Mouse (Mus musculus) CH12.LX (cell line): Measurements from ENCODE around the gene Lsp1. TPM values are rescaled to one million over a fixed set of nuclear protein-coding genes. Genes with fewer than 3 reads are reported as not detected.

Source experiments
- DNase-seq: peaks from one replicate; pipeline ENCODE4 v3.0.0-alpha.2; 2013; ENCODE audit errors: extremely low read depth
- H3K27ac ChIP-seq: 2 replicates; pipeline ENCODE4 v1.5.1; 2012; ENCODE audit warnings: low read depth, mild to moderate bottlenecking, control low read depth, moderate library complexity; ENCODE audit not compliant: insufficient read depth
- H3K27me3 ChIP-seq: replicated peaks from 2 replicates; pipeline ENCODE3; 2012; ENCODE audit warnings: inconsistent platforms
- H3K36me3 ChIP-seq, 2 experiments: replicated peaks in 1 of 2; 2 replicates each; pipeline versions ENCODE3 to v1.6.1; 2012; ENCODE audit warnings: inconsistent platforms in 1 of 2, low read length in 1 of 2, mild to moderate bottlenecking in 1 of 2, mixed read lengths in 1 of 2, moderate library complexity in 1 of 2; ENCODE audit not compliant: control insufficient read depth in 1 of 2, insufficient read depth in 1 of 2
- H3K4me1 ChIP-seq, 2 experiments: 2 replicates each; pipeline ENCODE4 v1.6.1; 2012; ENCODE audit warnings: inconsistent platforms in 1 of 2, moderate library complexity in 1 of 2; ENCODE audit not compliant: insufficient read depth in 2 of 2, control insufficient read depth in 1 of 2
- H3K4me2 ChIP-seq: 2 replicates; pipeline ENCODE4 v1.6.1; 2012; ENCODE audit warnings: low read depth, mild to moderate bottlenecking, control low read depth; ENCODE audit not compliant: poor library complexity, insufficient read depth, severe bottlenecking
- H3K4me3 ChIP-seq, 3 experiments: fragments of 150-350 bp in 1 of 3; sonication (generic) in 1 of 3; replicated peaks in 1 of 3; 2 replicates each; pipeline versions ENCODE3 to v1.5.1; 2011 to 2012; ENCODE audit warnings: low read depth in 2 of 3, low read length in 2 of 3, mild to moderate bottlenecking in 2 of 3, moderate library complexity in 2 of 3, control low read depth in 1 of 3, improper control_type of control experiment in 1 of 3, inconsistent platforms in 1 of 3, mixed read lengths in 1 of 3; ENCODE audit not compliant: poor library complexity in 1 of 3
- H3K79me2 ChIP-seq: replicated peaks from 2 replicates; pipeline ENCODE4 v1.6.1; 2012; ENCODE audit warnings: mild to moderate bottlenecking, moderate library complexity; ENCODE audit not compliant: control insufficient read depth, poor library complexity, insufficient read depth, severe bottlenecking; ENCODE audit errors: extremely low read depth
- H3K9ac ChIP-seq: 2 replicates; pipeline ENCODE4 v1.6.1; 2012; ENCODE audit warnings: low read depth, mild to moderate bottlenecking, control low read depth, moderate library complexity; ENCODE audit not compliant: insufficient read depth
- H3K9me3 ChIP-seq: replicated peaks from 2 replicates; pipeline ENCODE3; 2012; ENCODE audit warnings: low read length, inconsistent platforms, mixed read lengths
- BHLHE40 ChIP-seq: IDR thresholded peaks from 2 replicates; pipeline ENCODE4 v1.6.1; 2011; ENCODE audit warnings: mild to moderate bottlenecking, low read depth, low read length, improper control_type of control experiment
- CHD1 ChIP-seq: IDR thresholded peaks from 2 replicates; pipeline ENCODE4 v1.6.1; 2012; ENCODE audit warnings: low read depth, low read length, improper control_type of control experiment, inconsistent platforms
- CHD2 ChIP-seq: IDR thresholded peaks from 2 replicates; pipeline ENCODE4 v1.6.1; 2011; ENCODE audit warnings: low read length, improper control_type of control experiment
- CTCF ChIP-seq, 2 experiments: IDR thresholded peaks in 1 of 2; conservative IDR thresholded peaks in 1 of 2; 2 replicates each; pipeline ENCODE4 v1.5.1; 2011 to 2012; ENCODE audit warnings: low read depth in 2 of 2, low read length in 2 of 2, improper control_type of control experiment in 1 of 2, inconsistent platforms in 1 of 2, mild to moderate bottlenecking in 1 of 2, moderate library complexity in 1 of 2
- E2F4 ChIP-seq: IDR thresholded peaks from 2 replicates; pipeline ENCODE4 v1.6.1; 2011; ENCODE audit warnings: low read depth, low read length, improper control_type of control experiment; ENCODE audit not compliant: insufficient replicate concordance
- ELF1 ChIP-seq: IDR thresholded peaks from 2 replicates; pipeline ENCODE4 v1.6.1; 2014; ENCODE audit warnings: low read depth, mild to moderate bottlenecking, inconsistent platforms, low read length, improper control_type of control experiment
- EP300 ChIP-seq: IDR thresholded peaks from 2 replicates; pipeline ENCODE4 v1.6.1; 2011; ENCODE audit warnings: low read length, improper control_type of control experiment
- ETS1 ChIP-seq: conservative IDR thresholded peaks from 2 replicates; pipeline ENCODE4 v1.6.1; 2012; ENCODE audit warnings: low read depth, mild to moderate bottlenecking, inconsistent platforms, low read length, improper control_type of control experiment, moderate library complexity
- GABPA ChIP-seq: IDR thresholded peaks from 2 replicates; pipeline ENCODE4 v1.6.1; 2012; ENCODE audit warnings: low read depth, low read length, improper control_type of control experiment, inconsistent platforms; ENCODE audit not compliant: insufficient replicate concordance
- HCFC1 ChIP-seq: IDR thresholded peaks from 2 replicates; pipeline ENCODE4 v1.6.1; 2012; ENCODE audit warnings: low read depth, mild to moderate bottlenecking, inconsistent platforms, low read length, improper control_type of control experiment
- IRF4 ChIP-seq: IDR thresholded peaks from 2 replicates; pipeline ENCODE4 v1.6.1; 2014; ENCODE audit warnings: low read depth, mild to moderate bottlenecking, inconsistent platforms, low read length, improper control_type of control experiment
- JUN ChIP-seq: IDR thresholded peaks from 2 replicates; pipeline ENCODE4 v1.6.1; 2011; ENCODE audit warnings: low read depth, mild to moderate bottlenecking, low read length, improper control_type of control experiment, moderate library complexity; ENCODE audit not compliant: insufficient read depth
- JUND ChIP-seq: conservative IDR thresholded peaks from 2 replicates; pipeline ENCODE4 v1.6.1; 2011; ENCODE audit warnings: low read depth, low read length, improper control_type of control experiment
- KAT2A ChIP-seq: IDR thresholded peaks from 2 replicates; pipeline ENCODE4 v1.6.1; 2012; ENCODE audit warnings: low read length, improper control_type of control experiment, inconsistent platforms; ENCODE audit not compliant: insufficient replicate concordance
- MAFK ChIP-seq: IDR thresholded peaks from 2 replicates; pipeline ENCODE4 v1.6.1; 2011; ENCODE audit warnings: low read length, improper control_type of control experiment; ENCODE audit not compliant: insufficient replicate concordance
- MAX ChIP-seq: IDR thresholded peaks from 2 replicates; pipeline ENCODE4 v1.6.1; 2011; ENCODE audit warnings: low read length, improper control_type of control experiment
- MAZ ChIP-seq: IDR thresholded peaks from 2 replicates; pipeline ENCODE4 v1.6.1; 2012; ENCODE audit warnings: low read depth, mild to moderate bottlenecking, inconsistent platforms, low read length, improper control_type of control experiment, moderate library complexity
- MEF2A ChIP-seq: IDR thresholded peaks from 2 replicates; pipeline ENCODE4 v1.6.1; 2014; ENCODE audit warnings: low read depth, mild to moderate bottlenecking, inconsistent platforms, low read length, improper control_type of control experiment, borderline replicate concordance
- MXI1 ChIP-seq: IDR thresholded peaks from 2 replicates; pipeline ENCODE4 v1.6.1; 2011; ENCODE audit warnings: mild to moderate bottlenecking, low read depth, low read length, improper control_type of control experiment
- MYC ChIP-seq: IDR thresholded peaks from 2 replicates; pipeline ENCODE4 v1.6.1; 2011; ENCODE audit warnings: low read depth, mild to moderate bottlenecking, improper control_type of control experiment, low read length
- NELFE ChIP-seq: IDR thresholded peaks from 2 replicates; pipeline ENCODE4 v1.6.1; 2011; ENCODE audit warnings: low read depth, low read length, improper control_type of control experiment
- NRF1 ChIP-seq: IDR thresholded peaks from 2 replicates; pipeline ENCODE4 v1.6.1; 2014; ENCODE audit warnings: low read depth, mild to moderate bottlenecking, inconsistent platforms, low read length, improper control_type of control experiment, moderate library complexity
- PAX5 ChIP-seq: IDR thresholded peaks from 2 replicates; pipeline ENCODE4 v1.6.1; 2012; ENCODE audit warnings: low read length, inconsistent platforms, mixed read lengths
- POLR2A ChIP-seq: IDR thresholded peaks from 2 replicates; pipeline ENCODE4 v1.6.1; 2011; ENCODE audit warnings: low read depth, mild to moderate bottlenecking, improper control_type of control experiment, low read length
- POLR2AphosphoS2 ChIP-seq: IDR thresholded peaks from 2 replicates; pipeline ENCODE4 v1.6.1; 2011; ENCODE audit warnings: low read depth, low read length, improper control_type of control experiment
- RAD21 ChIP-seq: IDR thresholded peaks from 2 replicates; pipeline ENCODE4 v1.6.1; 2011; ENCODE audit warnings: low read depth, mild to moderate bottlenecking, low read length, improper control_type of control experiment, moderate library complexity
- RCOR1 ChIP-seq: conservative IDR thresholded peaks from 2 replicates; pipeline ENCODE4 v1.6.1; 2012; ENCODE audit warnings: low read depth, mild to moderate bottlenecking, inconsistent platforms, low read length, improper control_type of control experiment
- SIN3A ChIP-seq: IDR thresholded peaks from 2 replicates; pipeline ENCODE4 v1.6.1; 2012; ENCODE audit warnings: low read length, improper control_type of control experiment, inconsistent platforms
- SMC3 ChIP-seq: IDR thresholded peaks from 2 replicates; pipeline ENCODE4 v1.6.1; 2011; ENCODE audit warnings: low read depth, low read length, improper control_type of control experiment
- TBP ChIP-seq: conservative IDR thresholded peaks from 2 replicates; pipeline ENCODE4 v1.6.1; 2011; ENCODE audit warnings: low read depth, low read length, improper control_type of control experiment
- TCF12 ChIP-seq: IDR thresholded peaks from 2 replicates; pipeline ENCODE4 v1.6.1; 2014; ENCODE audit warnings: low read depth, mild to moderate bottlenecking, inconsistent platforms, low read length, improper control_type of control experiment
- UBTF ChIP-seq: IDR thresholded peaks from 2 replicates; pipeline ENCODE4 v1.6.1; 2012; ENCODE audit warnings: low read depth, mild to moderate bottlenecking, inconsistent platforms, low read length, improper control_type of control experiment, moderate library complexity
- USF1 ChIP-seq: IDR thresholded peaks from 2 replicates; pipeline ENCODE4 v1.6.1; 2014; ENCODE audit warnings: low read depth, mild to moderate bottlenecking, inconsistent platforms, low read length, improper control_type of control experiment
- USF2 ChIP-seq: conservative IDR thresholded peaks from 2 replicates; pipeline ENCODE4 v1.6.1; 2011; ENCODE audit warnings: low read depth, low read length, improper control_type of control experiment
- ZC3H11A ChIP-seq: IDR thresholded peaks from 2 replicates; pipeline ENCODE4 v1.6.1; 2012; ENCODE audit warnings: low read depth, mild to moderate bottlenecking, inconsistent platforms, low read length, improper control_type of control experiment
- ZKSCAN1 ChIP-seq: IDR thresholded peaks from 2 replicates; pipeline ENCODE4 v1.6.1; 2012; ENCODE audit warnings: low read depth, inconsistent platforms, low read length, improper control_type of control experiment, borderline replicate concordance
- ZMIZ1 ChIP-seq: IDR thresholded peaks from 2 replicates; pipeline ENCODE4 v1.6.1; 2012; ENCODE audit warnings: low read depth, mild to moderate bottlenecking, inconsistent platforms, low read length, improper control_type of control experiment
- ZNF384 ChIP-seq: IDR thresholded peaks from 2 replicates; pipeline ENCODE4 v1.6.1; 2012; ENCODE audit warnings: low read depth, low read length, improper control_type of control experiment, inconsistent platforms
- dilution Hi-C: fragments of 300-500 bp; cut with MboI; formaldehyde crosslinking; loops from 2 replicates; pipeline ENCODE4 v1.14.3; 2020; ENCODE audit warnings: low sequenced_read_pairs; ENCODE audit not compliant: extremely low pct_unique_long_range_greater_than_20kb, extremely low pct_ligation_motif_present
- in situ Hi-C: fragments of 300-500 bp; cut with MboI; formaldehyde crosslinking; loops from 3 replicates; pipeline ENCODE4 v1.14.3; 2019; ENCODE audit warnings: low sequenced_read_pairs, low pct_ligation_motif_present, low pct_unique_long_range_greater_than_20kb, mixed read lengths
- polyA plus RNA-seq: library from polyadenylated mRNA; unstranded; fragments of >175 nt; gene quantifications from 2 replicates; pipeline ENCODE4 v1.2.1, GENCODE M21; 2012; ENCODE audit warnings: low read depth; ENCODE audit not compliant: insufficient read length
- total RNA-seq, 2 experiments: library from RNA; depleted of rRNA; stranded (reverse); fragments of 300-350 nt in 1 of 2; fragments of >200 nt in 1 of 2; gene quantifications; 2 replicates each; pipeline ENCODE4 v1.2.3; 2012 to 2014

Lsp1 gene
- total RNA-seq (2012; rRNA removed) (314 and 364 TPM in 2 replicates), total RNA-seq (2014; rRNA removed) (367 and 377 TPM in 2 replicates), polyA plus RNA-seq (715 and 732 TPM in 2 replicates)

DNA sequence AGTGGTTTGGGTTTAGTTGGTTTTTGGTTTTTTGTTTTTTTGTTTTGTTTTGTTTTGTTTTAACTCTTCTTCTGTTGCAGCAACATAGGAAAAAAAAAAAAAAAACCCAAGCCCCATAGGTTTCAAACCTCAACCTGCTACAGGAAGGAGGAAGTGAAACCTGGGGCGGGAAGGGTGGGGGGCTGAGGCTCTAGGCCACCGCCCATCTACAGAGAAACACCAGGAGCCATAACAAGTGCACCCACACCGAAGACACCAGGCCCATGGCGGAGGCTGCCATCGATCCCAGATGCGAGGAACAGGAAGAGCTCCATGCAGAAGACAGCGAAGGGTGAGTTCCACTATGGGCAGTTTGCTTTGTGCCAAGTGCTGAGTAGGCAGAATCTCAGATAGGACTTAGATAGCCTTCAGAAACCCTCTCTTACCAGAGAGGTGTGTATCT, at the start of gene Lsp1:
TSS of gene Lsp1 (plus strand) at position 174 of the 442 bp plus-strand sequence.
- H3K4me2 ChIP-seq, result peak within 1 kb of the TSS; percentile 80
- no peak for TF ChIP-seq USF2
- peak; percentile 79 for TF ChIP-seq CHD2
- TF ChIP-seq RCOR1, result peak; percentile 87
- TF ChIP-seq ETS1, result peak; percentile 86
- peak; percentile 85 for TF ChIP-seq MXI1
- TF ChIP-seq ZC3H11A, result no peak
- TF ChIP-seq TBP, result peak; percentile 41; the same call in 1 of the 2 replicates
- no peak for TF ChIP-seq UBTF
- 0 out of 2 replicates have a peak, but pooled peaks have one; percentile 49 for TF ChIP-seq KAT2A
- TF ChIP-seq POLR2AphosphoS2, result no peak
- TF ChIP-seq NELFE, result no peak
- TF ChIP-seq IRF4, result peak; percentile 100
- no peak for TF ChIP-seq CTCF (conservative IDR thresholded peaks at IDR 0.05 in 1 of 2, IDR thresholded peaks at IDR 0.05 in 1 of 2; ENCODE audit: low read depth in 2 of 2, low read length in 2 of 2)
- no peak; the same call in 1 of the 2 replicates for TF ChIP-seq CHD1
- TF ChIP-seq SMC3, result no peak
- peak; percentile 51 for TF ChIP-seq HCFC1
- TF ChIP-seq USF1, result no peak
- no peak for TF ChIP-seq E2F4
- TF ChIP-seq EP300, result peak; percentile 97
- TF ChIP-seq POLR2A, result peak; percentile 53; the same call in 1 of the 2 replicates
- TF ChIP-seq ELF1, result peak; percentile 68; the same call in 1 of the 2 replicates
- peak; percentile 85 for TF ChIP-seq MAFK
- peak; percentile 21; the same call in 1 of the 2 replicates for TF ChIP-seq MAX
- no peak for TF ChIP-seq ZMIZ1
- peak; percentile 37; the same call in 1 of the 2 replicates for TF ChIP-seq JUND
- no peak; the same call in 1 of the 2 replicates for TF ChIP-seq RAD21
- TF ChIP-seq MAZ, result peak; percentile 99
- TF ChIP-seq SIN3A, result peak; percentile 92; the same call in 1 of the 2 replicates
- TF ChIP-seq GABPA, result no peak
- peak; percentile 76 for TF ChIP-seq TCF12
- TF ChIP-seq PAX5, result no peak
- TF ChIP-seq ZNF384, result peak; percentile 99
- TF ChIP-seq JUN, result no peak; the same call in 1 of the 2 replicates
- TF ChIP-seq MEF2A, result peak; percentile 82
- peak; percentile 71 for TF ChIP-seq BHLHE40
- no peak; the same call in 1 of the 2 replicates for TF ChIP-seq NRF1
- TF ChIP-seq MYC, result peak; percentile 42; the same call in 1 of the 2 replicates
- TF ChIP-seq ZKSCAN1, result peak; percentile 72; the same call in 1 of the 2 replicates
- H3K27ac ChIP-seq, result peak within 1 kb of the TSS; percentile 92
- H3K9me3 ChIP-seq, result no peaks in the 10 kb centered on the region
- in situ Hi-C loops (loop anchor here (25.0 kb wide), 1 partner anchor 552 kb away; the partner anchor contains the start of gene Tspan32), dilution Hi-C loops (no loop called here)
- peaks cover 54 to 74% of the 10 kb centered on the region in 2 experiments for H3K4me1 ChIP-seq
- H3K9ac ChIP-seq, result peak within 1 kb of the TSS; percentile 62
- peaks cover 44% of the 10 kb centered on the region for H3K79me2 ChIP-seq
- H3K27me3 ChIP-seq, result no peaks in the 10 kb centered on the region
- H3K36me3 ChIP-seq, result peaks cover 12 to 30% of the 10 kb centered on the region in 2 experiments
- H3K4me3 ChIP-seq, result peak within 1 kb of the TSS; percentile 76 to 98 (median 76)
- peak; percentile 84 for DNase-seq
